Mouse (Mus musculus) brain, embryonic 14.5 days (tissue): Measurements from ENCODE around the gene Neurod4.

ENCODE experiments used
- CTCF ChIP-seq: fragments of 200-500 bp; IDR thresholded peaks from 2 replicates; pipeline ENCODE4 v1.5.1; 2012; ENCODE audit warnings: inconsistent platforms, mild to moderate bottlenecking, moderate library complexity, borderline replicate concordance; ENCODE audit not compliant: insufficient read depth, insufficient read length; ENCODE audit errors: extremely low read depth
- POLR2A ChIP-seq: fragments of 200-500 bp; IDR thresholded peaks from 2 replicates; pipeline ENCODE4 v1.6.1; 2012; ENCODE audit warnings: mild to moderate bottlenecking, inconsistent platforms, borderline replicate concordance; ENCODE audit not compliant: poor library complexity, insufficient read depth, insufficient read length, severe bottlenecking; ENCODE audit errors: extremely low read depth

GRCm38 (mm10) chr10:130244271-130244670 is 35.8 kb downstream of the Neurod4 start:
- TF ChIP-seq CTCF (no peak), POLR2A (no peak)
